Mouse (Mus musculus) erythroblast, embryonic 14.5 days (primary cell): ENCODE measurements around the gene Nxt1.

Source experiments
- GATA1 ChIP-seq: IDR thresholded peaks from 2 replicates; pipeline ENCODE4 v1.6.1; 2012; ENCODE audit warnings: low read length, inconsistent platforms, mixed read lengths
- TAL1 ChIP-seq: IDR thresholded peaks from 3 replicates; pipeline ENCODE4 v1.6.1; 2012; ENCODE audit warnings: low read length, inconsistent platforms, mixed read lengths

DNA sequence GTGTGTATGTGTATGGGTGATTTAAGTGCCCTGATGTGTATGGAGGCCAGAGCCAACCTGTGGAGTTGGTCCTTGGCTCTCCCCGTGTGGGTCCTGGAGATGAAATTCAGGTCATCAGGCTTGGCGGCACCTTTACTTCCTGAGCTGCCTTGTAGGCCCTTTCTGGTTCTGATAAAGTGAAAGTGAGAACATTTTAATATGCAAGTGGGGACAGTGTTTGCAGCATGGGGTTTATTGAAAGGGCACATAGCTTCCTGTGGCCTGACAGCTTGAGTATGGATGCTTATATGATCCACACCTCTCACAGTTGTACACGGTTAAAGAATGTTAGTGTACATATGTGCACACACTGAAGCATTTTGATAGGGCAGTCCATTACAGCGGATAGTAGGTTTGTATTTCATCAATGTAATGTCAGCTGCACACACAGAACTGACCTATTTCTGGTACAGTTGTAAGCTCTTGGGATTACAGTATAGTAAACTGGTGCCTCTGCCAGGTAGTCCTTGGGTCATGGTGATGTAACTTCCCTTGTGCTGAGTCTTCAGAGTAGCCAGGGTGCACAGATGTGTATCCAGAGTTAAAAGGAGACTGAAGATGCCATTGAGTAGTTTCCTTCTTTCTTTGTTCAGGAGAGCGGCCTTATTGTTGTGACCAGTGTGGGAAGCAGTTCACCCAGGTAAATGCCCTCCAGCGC is 17.2 kb downstream of the Nxt1 start:
- TF ChIP-seq GATA1 (no peak), TAL1 (no peak)
